Mouse (Mus musculus): ENCODE measurements around the gene Gm17660.
"Not testable (repeated sequence)": the region's sequence is repeated elsewhere in the genome, so short reads cannot be mapped to it uniquely, and the experiment has no call there.

Gm17660 gene

GRCm38 (mm10) chr5:104042906-104043305 is 34.5 kb downstream of the Gm17660 start:
- DNase-seq (ENCODE audit: low spot score) = no peak

- DNase-seq (ENCODE audit: low spot score) = peak; percentile 70
Observed at GRCm38 (mm10) chr5:104039154-104039932, 38.1 kb downstream of the Gm17660 start.

GRCm38 (mm10) chr5:104036686-104037085 is 40.7 kb downstream of the Gm17660 start:
- no peak for DNase-seq (ENCODE audit: low spot score)

- no peak for DNase-seq (ENCODE audit: low spot score)
Observed at GRCm38 (mm10) chr5:104035824-104036223, 41.6 kb downstream of the Gm17660 start.

GRCm38 (mm10) chr5:104035066-104035465 is 42.3 kb downstream of the Gm17660 start:
- no peak for DNase-seq (ENCODE audit: low spot score)

GRCm38 (mm10) chr5:104032434-104033097 is 44.8 kb downstream of the Gm17660 start:
- no peak for DNase-seq (ENCODE audit: low spot score)

GRCm38 (mm10) chr5:104025245-104025854 is 52.1 kb downstream of the Gm17660 start:
- DNase-seq (ENCODE audit: low spot score) = no peak

- DNase-seq (ENCODE audit: low spot score) = no peak
Observed at GRCm38 (mm10) chr5:104024762-104025161, 52.6 kb downstream of the Gm17660 start.

- DNase-seq (ENCODE audit: low spot score) = not testable (repeated sequence)
Observed at GRCm38 (mm10) chr5:104024193-104024592, 53.2 kb downstream of the Gm17660 start.

- DNase-seq (ENCODE audit: low spot score) = no peak
Observed at GRCm38 (mm10) chr5:104023289-104024020, 54.0 kb downstream of the Gm17660 start.

- DNase-seq (ENCODE audit: low spot score) = no peak
Observed at GRCm38 (mm10) chr5:104022558-104022957, 54.9 kb downstream of the Gm17660 start.

- DNase-seq (ENCODE audit: low spot score) = peak; percentile 83
Observed at GRCm38 (mm10) chr5:104021597-104022378, 55.6 kb downstream of the Gm17660 start, which contains the start of gene Hsd17b11. TSS of gene Hsd17b11 (minus strand) at chr5:104021919.

Data from testis, postnatal 10 days (tissue).